Mouse (Mus musculus) hindbrain, embryonic 16.5 days (tissue): ENCODE results near the gene Aco2. TPM values are rescaled to one million over a fixed set of nuclear protein-coding genes. Genes with fewer than 3 reads are reported as not detected.
"Not testable (repeated sequence)": the region's sequence is repeated elsewhere in the genome, so short reads cannot be mapped to it uniquely, and the experiment has no call there.

Experiments
- ATAC-seq: fragments of 200-750 bp; cut with Nextera tagmentation; 2 replicates; pipeline ENCODE4 v1.8.0; 2017; ENCODE audit warnings: moderate TSS enrichment, moderate library complexity
- H3K27ac ChIP-seq: fragments of 300-500 bp; sonication (generic); 2 replicates; pipeline ENCODE4 v1.5.1; 2014; ENCODE audit warnings: low read depth, mild to moderate bottlenecking, control low read depth, low read length, moderate library complexity
- H3K27me3 ChIP-seq: fragments of 300-500 bp; sonication (generic); replicated peaks from 2 replicates; pipeline ENCODE4 v1.6.1; 2014; ENCODE audit warnings: low read length; ENCODE audit not compliant: control insufficient read depth, insufficient read depth
- H3K36me3 ChIP-seq: fragments of 300-500 bp; sonication (generic); 2 replicates; pipeline ENCODE4 v1.6.1; 2014; ENCODE audit warnings: mild to moderate bottlenecking, low read length, moderate library complexity, mixed read lengths; ENCODE audit not compliant: control insufficient read depth, insufficient read depth
- H3K4me1 ChIP-seq: fragments of 300-500 bp; sonication (generic); 2 replicates; pipeline ENCODE4 v1.6.1; 2014; ENCODE audit warnings: low read depth, low read length; ENCODE audit not compliant: control insufficient read depth, insufficient read depth
- H3K4me2 ChIP-seq: fragments of 300-500 bp; sonication (generic); 2 replicates; pipeline ENCODE4 v1.6.1; 2014; ENCODE audit warnings: mild to moderate bottlenecking, low read length, control low read depth, moderate library complexity
- H3K4me3 ChIP-seq: fragments of 300-500 bp; sonication (generic); 2 replicates; pipeline ENCODE4 v1.5.1; 2014; ENCODE audit warnings: mild to moderate bottlenecking, low read length, control low read depth, moderate library complexity
- H3K9ac ChIP-seq: fragments of 300-500 bp; sonication (generic); 2 replicates; pipeline ENCODE4 v1.6.1; 2014; ENCODE audit warnings: low read depth, mild to moderate bottlenecking, control low read depth, low read length, moderate library complexity
- H3K9me3 ChIP-seq: fragments of 300-500 bp; sonication (generic); 2 replicates; pipeline ENCODE4 v1.6.1; 2014; ENCODE audit warnings: mild to moderate bottlenecking, low read length, moderate library complexity; ENCODE audit not compliant: control insufficient read depth
- WGBS: fragments of 180-500 bp; shearing (Covaris S2); extraction: QIAGEN DNeasy Blood & Tissue Kit; methylation state at CpG from one replicate; pipeline ENCODE4 v1.1.7; 2014; 5-methylcytosine and 5-hydroxymethylcytosine counted together
- polyA plus RNA-seq: library from polyadenylated mRNA; unstranded; fragments of >200 nt; fragmentation: Nextera tagmentation; extraction: Ambion mirVana; gene quantifications from 2 replicates; pipeline ENCODE4 v1.2.1, GENCODE M21; 2015

The Aco2 gene
- polyA plus RNA-seq, 1 experiment from 2014 or later, result 346 TPM

DNA sequence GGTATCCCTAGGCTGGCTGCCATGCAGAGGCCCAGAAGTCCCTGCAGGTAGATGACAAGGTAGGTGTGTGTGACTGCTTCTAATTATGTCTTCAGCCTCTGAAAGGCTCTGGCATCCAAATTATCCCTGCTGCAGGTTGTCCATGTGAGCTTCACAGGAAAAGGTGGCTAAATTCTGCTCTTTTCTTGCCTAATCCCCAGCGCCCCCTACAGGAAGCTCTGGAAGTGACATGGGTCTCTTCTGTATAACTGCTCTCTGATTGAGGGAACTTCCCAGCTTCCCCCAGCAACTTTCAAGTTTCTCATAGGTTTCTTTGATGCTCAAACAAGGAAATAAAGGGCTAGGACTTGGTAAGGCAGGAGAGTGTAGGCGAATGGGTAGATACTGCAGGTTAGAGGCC lies 32.8 kb downstream of the Aco2 start:
- WGBS, result 35% methylated on average over 2 of the region's 2 CpGs

GRCm38 (mm10) chr15:81907953-81908352 lies 35.8 kb downstream of the Aco2 start:
- peaks cover 59% of the 10 kb centered on the region for H3K36me3 ChIP-seq
- 92% methylated on average over 8 of the region's 8 CpGs for WGBS
- no peaks in the 10 kb centered on the region for H3K4me1 ChIP-seq
- H3K27me3 ChIP-seq, result no peaks in the 10 kb centered on the region
- ATAC-seq, result no peak
- no peak overlapping the region for H3K9ac ChIP-seq
- no peak overlapping the region for H3K4me2 ChIP-seq
- no peak overlapping the region for H3K4me3 ChIP-seq
- no peaks in the 10 kb centered on the region for H3K9me3 ChIP-seq
- H3K27ac ChIP-seq, result no peak overlapping the region

More for the DNA sequence above, 32.8 kb downstream of the Aco2 start:
- Histone ChIP-seq H3K4me3 (no peak overlapping the region), H3K27ac (no peak overlapping the region), H3K4me2 (no peak overlapping the region), H3K36me3 (peaks cover 48% of the 10 kb centered on the region), H3K9me3 (no peaks in the 10 kb centered on the region), H3K4me1 (no peaks in the 10 kb centered on the region), H3K27me3 (no peaks in the 10 kb centered on the region), H3K9ac (no peak overlapping the region)
- no peak for ATAC-seq

- not testable (repeated sequence) for H3K27me3 ChIP-seq, H3K27ac ChIP-seq, H3K9me3 ChIP-seq, ATAC-seq, H3K4me2 ChIP-seq, H3K9ac ChIP-seq, H3K4me3 ChIP-seq, H3K4me1 ChIP-seq
- H3K36me3 ChIP-seq, result peaks cover 64% of the 10 kb centered on the region
- 89% methylated on average over 4 of the region's 4 CpGs for WGBS
Measured at GRCm38 (mm10) chr15:81908767-81909166, 36.7 kb downstream of the Aco2 start.

DNA sequence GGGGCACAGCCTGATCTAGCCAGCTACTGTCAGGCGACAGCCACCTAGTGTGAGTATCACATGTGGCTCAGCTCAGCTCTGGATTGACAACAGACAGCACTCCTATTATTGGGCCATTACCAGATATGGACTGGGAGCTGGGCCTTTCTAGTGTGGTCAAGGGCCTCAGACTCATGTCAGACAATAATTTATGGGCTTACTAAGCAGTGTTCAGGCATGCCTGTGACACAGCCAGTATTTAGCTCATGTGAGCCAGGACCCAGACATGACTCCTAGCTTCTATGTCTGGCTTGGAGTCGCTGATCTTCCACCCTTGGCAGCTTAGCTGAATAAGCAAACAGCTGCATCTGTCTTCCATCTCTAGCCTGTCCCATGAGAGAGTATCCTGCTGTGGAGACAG lies 40.4 kb downstream of the Aco2 start:
- no peaks in the 10 kb centered on the region for H3K27me3 ChIP-seq
- peaks cover 66% of the 10 kb centered on the region for H3K36me3 ChIP-seq
- H3K4me2 ChIP-seq, result no peak overlapping the region
- no peak overlapping the region for H3K4me3 ChIP-seq
- H3K4me1 ChIP-seq, result no peaks in the 10 kb centered on the region
- no peak overlapping the region for H3K27ac ChIP-seq
- H3K9me3 ChIP-seq, result no peaks in the 10 kb centered on the region
- ATAC-seq, result no peak
- no peak overlapping the region for H3K9ac ChIP-seq
- 93% methylated on average over 2 of the region's 2 CpGs for WGBS

GRCm38 (mm10) chr15:81914668-81915067 lies 42.6 kb downstream of the Aco2 start:
- no peak overlapping the region for H3K4me3 ChIP-seq
- no peak overlapping the region for H3K27ac ChIP-seq
- peaks cover 52% of the 10 kb centered on the region for H3K36me3 ChIP-seq
- H3K4me1 ChIP-seq, result peaks cover 2% of the 10 kb centered on the region; the same call in 1 of the 2 replicates
- H3K27me3 ChIP-seq, result no peaks in the 10 kb centered on the region
- H3K9ac ChIP-seq, result no peak overlapping the region
- H3K9me3 ChIP-seq, result no peaks in the 10 kb centered on the region
- 92% methylated on average over 5 of the region's 5 CpGs for WGBS
- no peak for ATAC-seq
- no peak overlapping the region for H3K4me2 ChIP-seq

DNA sequence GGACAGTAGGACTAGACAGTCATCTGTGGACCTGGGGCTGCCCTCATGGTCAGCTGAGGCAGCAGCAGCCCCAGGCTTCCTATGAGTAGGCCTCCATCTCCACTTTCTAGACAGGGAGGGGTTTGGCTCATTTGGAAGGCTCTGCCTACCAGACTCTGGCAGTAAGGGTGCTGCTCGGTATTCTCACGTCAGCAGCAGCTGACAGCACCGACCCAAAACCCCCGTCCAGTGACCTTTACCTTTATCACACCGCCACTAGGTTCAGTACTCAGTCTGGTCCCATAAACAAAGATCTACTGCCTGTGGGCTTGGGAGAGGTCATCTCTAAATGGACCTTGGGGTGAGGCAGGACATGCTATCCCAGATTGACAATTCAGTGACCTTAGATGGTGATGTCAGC lies 43.6 kb downstream of the Aco2 start:
- Histone ChIP-seq H3K36me3 (peaks cover 42% of the 10 kb centered on the region), H3K9me3 (no peaks in the 10 kb centered on the region), H3K4me3 (no peak overlapping the region), H3K4me2 (no peak overlapping the region), H3K27ac (no peak overlapping the region), H3K9ac (no peak overlapping the region), H3K4me1 (peaks cover 5% of the 10 kb centered on the region; the same call in 1 of the 2 replicates), H3K27me3 (no peaks in the 10 kb centered on the region)
- no peak for ATAC-seq
- WGBS, result 84% methylated on average over 5 of the region's 5 CpGs

GRCm38 (mm10) chr15:81917201-81917600 lies 45.1 kb downstream of the Aco2 start:
- 0 out of 2 replicates have a peak overlapping the region, but pooled peaks have one; percentile 29 for H3K27ac ChIP-seq
- no peaks in the 10 kb centered on the region for H3K9me3 ChIP-seq
- H3K9ac ChIP-seq, result no peak overlapping the region
- peaks cover 30% of the 10 kb centered on the region for H3K36me3 ChIP-seq
- H3K4me2 ChIP-seq, result no peak overlapping the region
- no peaks in the 10 kb centered on the region for H3K27me3 ChIP-seq
- H3K4me1 ChIP-seq, result peaks cover 18% of the 10 kb centered on the region
- H3K4me3 ChIP-seq, result no peak overlapping the region
- WGBS, result 92% methylated on average over 12 of the region's 12 CpGs
- ATAC-seq, result no peak

- no peak overlapping the region for H3K4me3 ChIP-seq
- H3K9ac ChIP-seq, result no peak overlapping the region
- H3K9me3 ChIP-seq, result no peaks in the 10 kb centered on the region
- H3K4me2 ChIP-seq, result no peak overlapping the region
- peaks cover 26% of the 10 kb centered on the region for H3K36me3 ChIP-seq
- no peaks in the 10 kb centered on the region for H3K27me3 ChIP-seq
- 64% methylated on average over 6 of the region's 6 CpGs for WGBS
- ATAC-seq, result no peak
- peaks cover 18% of the 10 kb centered on the region for H3K4me1 ChIP-seq
- no peak overlapping the region for H3K27ac ChIP-seq
Measured at GRCm38 (mm10) chr15:81917621-81918463, 45.7 kb downstream of the Aco2 start.

GRCm38 (mm10) chr15:81919062-81919461 lies 47.0 kb downstream of the Aco2 start:
- ATAC-seq, result no peak
- H3K27me3 ChIP-seq, result no peaks in the 10 kb centered on the region
- H3K36me3 ChIP-seq, result peaks cover 15% of the 10 kb centered on the region
- whole genome bisulfite sequencing, result 89% methylated on average over 5 of the region's 5 CpGs
- H3K4me1 ChIP-seq, result peaks cover 25% of the 10 kb centered on the region
- H3K9ac ChIP-seq, result no peak overlapping the region
- H3K4me2 ChIP-seq, result no peak overlapping the region
- no peak overlapping the region for H3K4me3 ChIP-seq
- H3K9me3 ChIP-seq, result no peaks in the 10 kb centered on the region
- no peak overlapping the region for H3K27ac ChIP-seq
